Mouse (Mus musculus): ENCODE data around the gene Gm42372. TPM values are rescaled to one million over a fixed set of nuclear protein-coding genes. Genes with fewer than 3 reads are reported as not detected.

Gm42372 gene
- polyA plus RNA-seq, 1 experiment = 2.3 TPM

- 90% methylated on average over 6 of the region's 6 CpGs for WGBS
- Histone ChIP-seq H3K27me3 (ENCODE audit: control insufficient read depth, insufficient read depth, low read length) (no peaks in the 10 kb centered on the region), H3K27ac (ENCODE audit: control insufficient read depth, insufficient read depth, low read length) (no peak overlapping the region), H3K36me3 (ENCODE audit: control insufficient read depth, insufficient read depth, low read length) (no peaks in the 10 kb centered on the region), H3K4me3 (ENCODE audit: control insufficient read depth, insufficient read depth, low read length) (no peak overlapping the region), H3K4me1 (replicated peaks; ENCODE audit: control insufficient read depth, insufficient read depth, low read length) (peaks cover 15% of the 10 kb centered on the region)
- DNase-seq = no peak
- TF ChIP-seq POLR2A (IDR thresholded peaks at IDR 0.05; ENCODE audit: control insufficient read depth, extremely low read depth, insufficient read depth, low read length, poor library complexity) (no peak), CTCF (IDR thresholded peaks at IDR 0.05; ENCODE audit: borderline replicate concordance, control insufficient read depth, extremely low read depth, insufficient read depth, low read length, poor library complexity) (no peak)
Measured at GRCm38 (mm10) chr7:16978173-16978572, 4.7 kb upstream of the Gm42372 start.

- H3K36me3 ChIP-seq (ENCODE audit: control insufficient read depth, insufficient read depth, low read length) = no peaks in the 10 kb centered on the region
- 96% methylated on average over 3 of the region's 3 CpGs for WGBS
- DNase-seq = no peak
- H3K4me3 ChIP-seq (ENCODE audit: control insufficient read depth, insufficient read depth, low read length) = no peak overlapping the region
- no peak overlapping the region for H3K27ac ChIP-seq (ENCODE audit: control insufficient read depth, insufficient read depth, low read length)
- H3K27me3 ChIP-seq (ENCODE audit: control insufficient read depth, insufficient read depth, low read length) = no peaks in the 10 kb centered on the region
- TF ChIP-seq POLR2A (IDR thresholded peaks at IDR 0.05; ENCODE audit: control insufficient read depth, extremely low read depth, insufficient read depth, low read length, poor library complexity) = no peak
- TF ChIP-seq CTCF (IDR thresholded peaks at IDR 0.05; ENCODE audit: borderline replicate concordance, control insufficient read depth, extremely low read depth, insufficient read depth, low read length, poor library complexity) = no peak
- H3K4me1 ChIP-seq (replicated peaks; ENCODE audit: control insufficient read depth, insufficient read depth, low read length) = peaks cover 19% of the 10 kb centered on the region
Measured at GRCm38 (mm10) chr7:16978593-16978992, 4.3 kb upstream of the Gm42372 start.

GRCm38 (mm10) chr7:16980348-16980747 is 2.5 kb upstream of the Gm42372 start:
- 2% methylated on average over 12 of the region's 12 CpGs for WGBS
- Histone ChIP-seq H3K4me3 (ENCODE audit: control insufficient read depth, insufficient read depth, low read length) (peak overlapping the region; percentile 13), H3K4me1 (replicated peaks; ENCODE audit: control insufficient read depth, insufficient read depth, low read length) (peaks cover 23% of the 10 kb centered on the region), H3K27me3 (ENCODE audit: control insufficient read depth, insufficient read depth, low read length) (no peaks in the 10 kb centered on the region), H3K27ac (ENCODE audit: control insufficient read depth, insufficient read depth, low read length) (peak overlapping the region; percentile 85), H3K36me3 (ENCODE audit: control insufficient read depth, insufficient read depth, low read length) (no peaks in the 10 kb centered on the region)
- TF ChIP-seq CTCF (IDR thresholded peaks at IDR 0.05; ENCODE audit: borderline replicate concordance, control insufficient read depth, extremely low read depth, insufficient read depth, low read length, poor library complexity) (no peak), POLR2A (IDR thresholded peaks at IDR 0.05; ENCODE audit: control insufficient read depth, extremely low read depth, insufficient read depth, low read length, poor library complexity) (0 out of 2 replicates have a peak, but pooled peaks have one; percentile 21)
- DNase-seq = peak; percentile 83

GRCm38 (mm10) chr7:16987541-16988149 is 4.8 kb downstream of the Gm42372 start:
- Histone ChIP-seq H3K36me3 (ENCODE audit: control insufficient read depth, insufficient read depth, low read length) (no peaks in the 10 kb centered on the region), H3K27ac (ENCODE audit: control insufficient read depth, insufficient read depth, low read length) (no peak overlapping the region), H3K4me1 (replicated peaks; ENCODE audit: control insufficient read depth, insufficient read depth, low read length) (peaks cover 36% of the 10 kb centered on the region), H3K4me3 (ENCODE audit: control insufficient read depth, insufficient read depth, low read length) (no peak overlapping the region), H3K27me3 (ENCODE audit: control insufficient read depth, insufficient read depth, low read length) (no peaks in the 10 kb centered on the region)
- TF ChIP-seq CTCF (IDR thresholded peaks at IDR 0.05; ENCODE audit: borderline replicate concordance, control insufficient read depth, extremely low read depth, insufficient read depth, low read length, poor library complexity) = no peak
- no peak for TF ChIP-seq POLR2A (IDR thresholded peaks at IDR 0.05; ENCODE audit: control insufficient read depth, extremely low read depth, insufficient read depth, low read length, poor library complexity)
- 69% methylated on average over 7 of the region's 7 CpGs for WGBS
- no peak for DNase-seq

- no peak for DNase-seq
- peaks cover 32% of the 10 kb centered on the region for H3K4me1 ChIP-seq (replicated peaks; ENCODE audit: control insufficient read depth, insufficient read depth, low read length)
- H3K36me3 ChIP-seq (ENCODE audit: control insufficient read depth, insufficient read depth, low read length) = no peaks in the 10 kb centered on the region
- no peak overlapping the region for H3K27ac ChIP-seq (ENCODE audit: control insufficient read depth, insufficient read depth, low read length)
- TF ChIP-seq CTCF (IDR thresholded peaks at IDR 0.05; ENCODE audit: borderline replicate concordance, control insufficient read depth, extremely low read depth, insufficient read depth, low read length, poor library complexity) (no peak), POLR2A (IDR thresholded peaks at IDR 0.05; ENCODE audit: control insufficient read depth, extremely low read depth, insufficient read depth, low read length, poor library complexity) (no peak)
- 75% methylated on average over 3 of the region's 3 CpGs for WGBS
- H3K4me3 ChIP-seq (ENCODE audit: control insufficient read depth, insufficient read depth, low read length) = no peak overlapping the region
- no peaks in the 10 kb centered on the region for H3K27me3 ChIP-seq (ENCODE audit: control insufficient read depth, insufficient read depth, low read length)
Measured at GRCm38 (mm10) chr7:16988405-16988804, 5.5 kb downstream of the Gm42372 start.

GRCm38 (mm10) chr7:16990006-16990744 is 7.3 kb downstream of the Gm42372 start:
- peak overlapping the region; percentile 76 for H3K27ac ChIP-seq (ENCODE audit: control insufficient read depth, insufficient read depth, low read length)

More at GRCm38 (mm10) chr7:16990006-16990744, 7.3 kb downstream of the Gm42372 start:
- no peaks in the 10 kb centered on the region for H3K36me3 ChIP-seq (ENCODE audit: control insufficient read depth, insufficient read depth, low read length)
- H3K27me3 ChIP-seq (ENCODE audit: control insufficient read depth, insufficient read depth, low read length) = no peaks in the 10 kb centered on the region; the same call in 1 of the 2 replicates
- H3K4me3 ChIP-seq (ENCODE audit: control insufficient read depth, insufficient read depth, low read length) = no peak overlapping the region
- peaks cover 35% of the 10 kb centered on the region for H3K4me1 ChIP-seq (replicated peaks; ENCODE audit: control insufficient read depth, insufficient read depth, low read length)
- 21% methylated on average over 15 of the region's 15 CpGs for WGBS
- DNase-seq = peak; percentile 38
- TF ChIP-seq CTCF (IDR thresholded peaks at IDR 0.05; ENCODE audit: borderline replicate concordance, control insufficient read depth, extremely low read depth, insufficient read depth, low read length, poor library complexity) (no peak), POLR2A (IDR thresholded peaks at IDR 0.05; ENCODE audit: control insufficient read depth, extremely low read depth, insufficient read depth, low read length, poor library complexity) (no peak)

All from thymus, adult 2 months (tissue).